Mouse (Mus musculus): ENCODE results near the gene Tnnt2.

The Tnnt2 gene

DNA sequence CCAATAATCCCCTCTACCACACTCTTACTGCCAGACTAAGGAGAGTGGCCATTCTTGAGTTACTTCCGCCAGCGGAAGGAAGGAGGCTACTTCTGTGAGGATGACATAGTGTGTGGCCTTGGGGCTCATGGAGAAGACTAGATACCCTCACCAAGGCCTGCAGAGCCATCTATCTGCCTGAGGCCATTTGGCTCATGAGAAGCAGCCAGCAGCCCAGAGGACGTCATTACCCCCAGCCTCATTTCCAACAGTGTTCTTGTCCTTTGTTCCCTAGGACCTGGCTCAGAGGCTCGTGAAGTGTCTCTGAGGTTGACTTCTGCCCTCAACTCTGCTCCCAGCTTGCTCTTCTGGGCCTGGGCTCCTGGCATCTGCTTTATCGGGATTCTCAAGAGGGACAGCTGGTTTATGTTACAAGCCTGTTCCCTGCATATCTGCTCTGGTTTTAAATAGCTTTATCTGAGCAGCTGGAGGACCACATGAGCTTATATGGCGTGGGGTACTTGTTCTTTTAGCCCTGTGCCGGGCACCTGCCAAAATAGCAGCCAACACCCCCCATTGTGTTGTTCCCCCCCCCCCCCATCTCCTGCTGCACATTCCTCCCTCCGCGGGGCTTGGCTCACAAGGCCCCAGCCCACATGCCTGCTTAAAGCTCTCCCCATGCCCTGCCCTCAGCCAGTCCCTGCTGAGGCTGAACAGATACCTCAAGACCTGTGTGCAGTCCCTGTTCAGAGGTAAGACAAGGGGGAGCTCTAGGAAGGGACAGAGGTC, at the start of gene Tnnt2:
Gene Tnnt2, plus strand, starts transcription at position 639 of the 768 bp plus-strand sequence.
- no peak for DNase-seq

DNA sequence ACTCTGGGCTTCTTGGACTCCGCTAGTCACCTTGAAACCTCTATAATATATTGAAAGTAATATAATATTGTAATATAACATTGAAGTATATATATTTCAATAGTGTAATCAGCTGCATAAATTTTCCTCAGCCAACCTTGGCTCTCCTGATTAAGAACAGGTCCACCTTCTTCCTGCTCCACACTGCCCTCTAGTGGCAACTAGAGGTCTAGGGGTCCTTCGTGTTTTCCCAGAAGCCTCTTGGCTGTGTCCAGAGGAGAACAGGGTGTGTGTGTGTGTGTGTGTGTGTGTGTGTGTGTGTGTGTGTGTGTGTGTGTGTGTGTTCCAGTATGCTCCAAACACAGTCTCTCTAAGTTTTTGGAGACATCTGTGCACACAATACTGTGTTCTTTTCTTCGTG, 48.4 kb upstream of the Tnnt2 start:
- peak; percentile 49 to 77 for DNase-seq

DNA sequence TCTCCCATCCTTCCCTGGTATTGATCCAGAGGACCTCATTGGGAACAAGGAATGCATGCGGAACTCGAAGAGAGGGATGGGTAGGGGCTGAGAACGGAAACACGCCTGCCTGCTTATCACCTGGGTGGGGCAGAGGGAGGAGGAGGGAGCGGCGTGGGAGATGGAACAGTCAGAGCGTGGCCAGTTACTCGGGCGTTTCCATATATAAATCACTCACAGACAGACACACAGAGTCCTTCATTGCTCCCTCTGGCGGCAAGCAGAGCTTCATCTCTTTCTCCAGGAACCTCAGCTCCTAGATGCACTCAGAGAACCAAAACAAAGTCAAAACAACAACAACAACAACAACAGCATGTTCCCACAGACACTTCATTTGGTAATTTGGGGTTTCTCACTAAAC, 47.4 kb upstream of the Tnnt2 start:
- no peak for DNase-seq

DNA sequence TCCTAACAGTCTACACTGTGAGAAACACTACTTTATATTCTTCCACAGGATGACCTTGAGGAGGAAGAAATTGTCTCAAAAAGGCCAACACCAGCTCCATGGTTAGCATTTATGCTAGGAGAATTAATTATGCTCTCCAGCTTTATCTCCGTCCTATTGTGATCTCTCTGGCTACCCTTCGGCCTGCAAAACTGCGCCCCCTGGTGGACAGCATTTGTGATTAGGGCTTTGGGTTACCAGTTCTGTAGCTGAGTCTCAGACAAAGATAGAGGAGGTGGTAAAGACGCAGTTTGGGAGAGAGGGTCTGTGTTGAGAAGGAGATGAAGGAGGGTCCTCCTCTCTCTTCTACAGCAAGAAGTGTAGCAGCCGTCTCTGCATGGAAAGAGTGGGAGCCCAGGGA, 46.3 kb upstream of the Tnnt2 start:
- DNase-seq, result peak in 1 of 2 experiments; percentile 62

DNA sequence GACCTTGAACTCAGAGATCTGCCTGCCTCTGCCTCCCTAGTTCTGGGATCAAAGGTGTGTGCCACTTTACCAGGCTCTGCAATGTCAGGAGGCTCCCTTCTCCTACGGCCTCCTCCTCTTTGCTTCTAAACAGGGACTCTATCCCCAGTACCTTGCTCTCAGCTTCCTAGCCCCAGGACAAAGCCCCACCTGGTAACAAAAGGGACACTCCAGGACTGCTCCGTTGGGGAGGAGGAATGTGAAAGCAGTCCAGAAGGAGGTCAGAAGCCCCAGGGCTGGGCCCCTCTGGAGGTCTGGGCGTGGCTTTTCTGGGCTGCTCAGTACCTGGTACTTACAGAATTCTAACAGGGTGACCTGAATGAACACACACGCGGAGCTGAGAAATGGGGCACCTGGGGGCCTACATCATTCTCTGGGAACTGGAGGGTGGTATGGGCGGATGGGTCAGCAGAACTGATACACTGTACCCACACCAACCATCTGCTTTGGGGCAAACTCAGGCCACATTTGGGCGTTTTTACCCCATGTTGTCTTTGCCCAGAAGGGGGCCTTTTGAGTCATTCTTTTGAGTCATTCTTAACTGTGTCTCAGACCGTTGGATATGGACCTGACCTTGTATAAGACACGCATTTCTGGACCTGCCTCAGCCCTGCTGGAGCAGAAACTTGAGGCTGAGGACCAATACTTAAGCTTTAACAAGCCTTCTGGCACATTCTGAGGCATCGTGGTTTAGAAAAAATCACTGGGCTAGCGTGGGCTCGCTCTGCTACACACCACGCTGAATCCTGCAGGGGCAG, 43.8 kb upstream of the Tnnt2 start:
- no peak for DNase-seq

DNA sequence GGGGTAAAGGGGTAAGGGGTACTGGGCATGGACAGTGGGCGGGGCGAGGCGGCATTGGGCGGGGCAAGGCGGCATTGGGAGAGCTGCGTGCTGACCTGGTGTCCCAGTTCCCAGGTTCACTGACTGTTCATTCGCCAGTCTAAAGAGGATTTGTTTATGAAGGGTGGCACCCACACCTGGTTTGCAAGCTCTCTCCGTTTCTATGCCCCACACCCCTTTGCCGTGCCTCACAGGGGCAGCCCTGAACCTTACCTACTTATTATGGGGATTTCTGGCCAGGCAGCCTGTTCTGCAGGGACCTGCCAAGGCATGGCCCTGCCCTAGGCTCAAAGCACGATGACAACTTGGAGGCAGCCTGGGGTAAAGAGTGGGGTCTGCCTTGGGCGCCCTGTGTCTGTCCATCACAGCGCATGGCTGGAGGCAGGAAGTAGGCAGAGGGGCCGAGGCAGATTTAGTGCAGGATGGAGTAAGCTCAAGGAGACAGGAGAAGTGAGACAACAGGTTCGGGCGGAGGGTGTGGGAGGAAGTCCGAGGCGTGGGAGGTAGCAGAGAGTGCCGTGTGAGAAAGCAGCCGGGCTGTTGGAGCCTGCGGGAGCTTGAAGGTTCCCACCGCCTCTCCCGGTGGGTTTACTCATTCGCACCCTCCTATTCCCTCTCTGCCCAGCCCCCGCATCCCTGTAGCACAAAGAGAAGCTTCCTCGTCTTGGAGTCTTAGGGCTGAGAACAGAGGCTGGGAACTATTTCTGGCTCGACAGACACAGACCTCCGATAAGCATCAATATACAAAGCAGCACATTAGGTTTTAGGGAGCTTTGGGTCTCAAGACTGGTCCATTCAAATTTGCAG, 42.6 kb upstream of the Tnnt2 start:
- DNase-seq, result no peak

DNA sequence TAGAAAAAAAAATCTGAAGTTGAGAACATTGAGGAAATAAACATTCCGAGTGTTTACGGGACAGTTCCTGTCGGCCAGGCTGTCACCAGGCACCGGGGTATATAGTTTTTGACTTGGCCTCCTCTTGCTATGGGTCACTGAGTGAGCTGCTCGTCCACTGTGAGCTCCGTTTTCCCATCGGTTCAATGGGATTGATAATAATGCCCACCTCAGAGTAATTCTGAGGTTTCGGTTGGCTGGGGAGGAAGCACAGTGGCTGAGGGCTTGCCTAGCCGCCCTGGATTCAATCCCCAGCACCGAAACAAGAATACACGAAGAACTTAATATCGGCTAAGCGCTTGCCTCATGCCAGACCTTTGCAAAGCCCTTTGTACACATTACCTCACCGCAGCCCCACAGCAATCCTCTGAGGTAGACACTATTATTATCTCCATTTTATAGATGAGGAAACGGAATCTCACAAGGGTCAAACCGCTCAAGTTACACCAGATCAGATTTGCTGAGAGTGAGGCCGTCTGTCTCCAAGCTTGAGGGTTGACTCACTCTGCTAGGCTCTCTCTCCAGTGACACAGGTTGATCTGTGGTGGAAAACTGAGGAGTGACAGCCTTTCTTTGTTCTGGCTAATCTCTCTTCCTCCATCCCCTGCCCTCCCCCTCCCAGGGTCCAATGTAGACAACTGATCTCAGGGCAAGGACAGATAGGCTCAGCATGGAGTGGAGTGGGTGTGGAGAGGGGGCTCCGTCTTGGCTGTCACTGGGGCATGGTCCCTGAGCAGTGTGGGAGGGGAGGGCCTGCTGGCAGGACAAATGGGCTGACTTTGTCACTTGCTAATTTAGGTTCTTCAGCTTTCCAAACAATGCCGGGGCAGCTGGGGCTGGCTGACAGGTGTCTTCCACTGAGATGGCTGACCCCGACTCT, 41.7 kb upstream of the Tnnt2 start:
- no peak for DNase-seq

DNA sequence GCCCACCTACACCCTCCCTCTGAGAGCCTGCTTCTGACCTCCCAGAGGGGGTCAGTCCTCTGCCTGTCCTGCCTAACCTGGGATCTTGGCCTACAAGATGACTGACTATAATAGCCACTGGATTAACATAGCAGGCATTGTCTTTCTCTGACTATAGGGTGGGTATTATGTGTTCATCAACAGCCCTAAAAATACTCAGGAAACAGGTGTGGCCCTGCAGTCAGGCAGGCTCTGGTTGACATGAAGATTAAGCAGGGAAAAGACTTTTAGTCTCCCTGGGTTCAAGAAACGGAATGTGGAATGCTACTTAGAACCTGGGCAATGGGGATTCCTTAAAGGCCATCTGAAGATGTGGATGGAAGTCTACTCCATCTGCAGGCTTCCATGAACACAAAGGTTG, 37.7 kb upstream of the Tnnt2 start:
- no peak for DNase-seq

DNA sequence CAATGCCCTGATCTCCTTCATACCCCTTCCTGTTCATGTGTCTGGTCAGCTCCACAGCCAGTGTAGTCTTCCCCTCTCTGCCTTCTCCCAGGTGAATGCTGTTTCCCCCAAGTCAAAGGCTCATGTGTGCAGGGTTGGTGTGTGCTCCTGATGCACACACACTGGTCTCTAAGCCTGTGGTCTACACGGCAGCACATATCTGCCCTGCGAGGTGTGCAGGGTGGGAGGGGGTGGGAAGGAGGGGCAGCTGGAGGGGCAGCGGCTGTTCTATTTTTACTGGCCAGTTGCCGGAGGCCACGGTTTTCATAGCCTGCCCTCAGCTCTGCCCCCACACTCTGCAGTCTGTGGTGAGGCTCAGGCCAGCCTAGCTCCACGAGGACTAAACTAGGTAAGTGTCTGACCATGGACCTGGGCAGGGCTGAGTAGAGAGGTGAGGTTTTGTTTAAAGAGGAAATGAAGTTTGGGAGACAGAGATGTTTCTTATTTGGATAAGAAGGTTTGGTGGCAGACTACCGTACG, 37.0 kb upstream of the Tnnt2 start:
- no peak for DNase-seq

DNA sequence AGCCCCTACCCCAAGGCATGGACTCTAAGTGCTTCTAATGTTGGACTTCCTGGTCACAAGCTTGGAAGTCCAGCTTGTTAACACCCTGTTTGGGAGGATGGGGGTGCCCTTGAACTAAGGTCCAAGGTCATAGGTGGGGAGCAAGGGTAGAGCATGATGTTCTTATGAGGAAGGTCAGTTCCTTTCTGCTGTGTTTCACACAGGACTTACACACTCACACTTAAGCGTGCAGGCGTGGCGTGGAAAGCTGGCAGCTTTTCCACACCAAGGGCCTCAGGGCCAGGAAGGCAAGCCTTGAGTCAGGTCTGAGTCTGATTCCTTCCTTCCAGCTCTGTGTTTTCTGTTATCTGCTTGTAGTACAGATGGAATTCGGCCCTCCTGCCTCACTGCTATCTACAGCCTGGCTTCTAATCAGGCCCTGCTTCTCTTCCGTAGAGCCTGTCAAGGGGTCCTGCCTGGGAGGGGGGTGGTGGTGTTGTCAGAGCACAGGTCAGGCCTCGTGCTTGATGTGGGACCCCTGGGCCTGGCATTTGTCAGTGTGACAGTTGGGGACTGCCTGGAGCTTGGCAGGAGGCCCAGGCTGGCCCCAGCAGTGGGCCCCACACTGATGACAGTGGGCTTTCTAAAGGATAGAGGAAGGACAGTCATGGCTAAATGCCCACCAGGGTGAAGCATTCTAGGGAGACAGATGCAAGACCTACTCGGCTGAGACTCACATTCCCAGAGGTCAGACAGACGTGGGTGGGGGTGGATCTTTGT, 35.8 kb upstream of the Tnnt2 start:
- no peak for DNase-seq

DNA sequence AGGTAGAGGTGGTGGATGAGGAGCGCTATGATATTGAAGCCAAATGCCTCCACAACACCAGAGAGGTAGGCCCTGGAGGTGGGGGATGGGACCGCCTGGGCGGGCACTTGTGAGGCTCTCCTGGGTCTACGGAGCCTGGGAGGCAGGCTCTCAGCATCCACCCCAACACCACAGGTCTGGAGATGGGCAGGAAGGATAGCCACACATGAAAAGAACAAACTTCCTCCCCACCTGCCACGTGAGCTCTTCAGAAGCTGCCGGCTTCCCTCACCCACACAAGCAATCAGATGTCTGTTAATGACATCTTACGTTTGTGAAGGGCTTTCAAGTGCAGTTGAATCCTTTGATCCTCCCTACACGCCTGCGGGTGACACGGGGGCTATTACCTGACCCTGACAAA, 28.6 kb upstream of the Tnnt2 start:
- DNase-seq, result no peak

DNA sequence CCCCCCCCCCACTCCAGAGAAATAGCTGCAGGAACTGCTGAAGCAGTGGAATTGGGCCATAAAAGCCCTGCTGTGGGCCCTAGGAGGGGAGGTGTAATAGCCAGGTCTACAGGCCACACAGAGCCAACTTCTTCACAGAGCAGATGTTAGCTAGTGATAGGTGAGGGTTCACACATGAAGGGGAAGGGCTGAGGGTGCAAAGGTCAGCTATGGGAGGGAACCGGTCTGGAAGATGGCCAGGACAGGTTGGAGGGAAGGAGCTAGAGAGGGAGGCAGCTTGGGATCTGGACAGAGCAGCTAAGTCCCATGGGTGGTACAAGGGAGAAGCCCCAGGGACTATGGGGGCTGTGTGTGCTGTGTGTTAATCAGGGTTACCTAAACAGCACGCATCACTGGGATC, 26.0 kb upstream of the Tnnt2 start:
- peak; percentile 70 for DNase-seq

DNA sequence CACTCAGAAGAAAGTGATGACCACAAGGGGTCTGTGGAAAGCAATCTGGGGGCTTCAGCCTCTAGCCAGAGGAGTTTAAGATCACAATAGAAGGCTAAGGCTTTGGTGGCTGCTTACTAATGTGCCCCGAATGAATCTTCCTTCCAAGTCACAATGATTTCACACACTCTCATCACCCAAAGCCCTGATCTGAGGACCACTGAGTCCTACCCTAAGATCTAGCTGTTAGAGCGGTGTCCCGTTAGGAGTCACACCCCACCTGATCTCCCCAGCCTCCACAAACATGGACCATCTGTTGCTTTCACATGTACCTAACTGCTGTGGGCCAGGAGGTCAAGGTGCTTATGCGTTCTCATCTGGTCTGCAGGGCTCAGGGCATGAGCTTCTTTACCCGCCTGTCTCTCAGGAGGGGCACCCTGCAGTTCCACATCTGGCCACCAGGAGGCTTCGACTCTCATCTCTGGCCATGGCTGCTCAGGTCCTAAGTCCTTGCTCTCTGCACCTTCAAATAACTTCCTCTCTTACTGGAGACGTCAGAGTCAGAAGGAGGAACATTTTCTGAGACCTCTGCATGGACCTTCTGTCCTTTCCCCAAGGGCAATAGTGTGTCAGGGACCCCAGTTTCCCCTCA, 25.0 kb upstream of the Tnnt2 start:
- peak; percentile 87 to 94 for DNase-seq

DNA sequence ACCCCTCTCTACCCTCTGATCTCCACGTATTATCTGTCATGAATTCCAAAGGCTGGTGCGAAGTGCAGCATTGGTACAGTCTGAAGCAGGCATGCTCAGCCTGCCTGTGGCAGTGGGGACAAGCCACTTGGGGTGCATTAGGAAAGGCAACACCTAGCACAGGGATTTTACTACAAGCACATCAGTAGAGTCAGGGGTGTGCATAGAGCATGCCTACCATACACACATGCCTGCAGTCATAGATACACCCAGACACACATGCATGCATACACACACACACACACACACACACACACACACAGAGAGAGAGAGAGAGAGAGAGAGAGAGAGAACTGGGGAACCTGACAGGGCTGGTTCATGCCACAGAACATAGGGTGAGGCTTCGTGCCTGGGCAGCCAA, 23.9 kb upstream of the Tnnt2 start:
- no peak for DNase-seq

DNA sequence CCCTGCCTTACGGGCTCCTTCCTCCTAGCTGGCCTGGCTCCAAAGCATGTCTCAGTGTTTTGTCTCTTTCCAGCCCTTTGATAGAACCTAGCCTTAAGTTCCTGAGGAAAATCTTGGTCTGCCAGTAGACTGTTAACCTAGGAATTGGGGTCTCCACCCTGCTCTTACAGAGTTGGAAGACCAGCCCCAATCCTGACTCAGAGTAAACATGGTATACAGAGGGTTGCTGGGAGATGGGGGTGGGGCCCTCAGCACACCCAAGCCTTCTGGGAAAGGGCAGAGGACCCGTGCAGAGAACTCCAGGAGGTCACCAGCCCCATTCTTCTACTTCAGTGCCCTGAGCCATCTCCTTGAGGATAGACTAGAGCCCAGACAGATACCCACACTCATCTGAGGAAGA, 23.5 kb upstream of the Tnnt2 start:
- no peak for DNase-seq

DNA sequence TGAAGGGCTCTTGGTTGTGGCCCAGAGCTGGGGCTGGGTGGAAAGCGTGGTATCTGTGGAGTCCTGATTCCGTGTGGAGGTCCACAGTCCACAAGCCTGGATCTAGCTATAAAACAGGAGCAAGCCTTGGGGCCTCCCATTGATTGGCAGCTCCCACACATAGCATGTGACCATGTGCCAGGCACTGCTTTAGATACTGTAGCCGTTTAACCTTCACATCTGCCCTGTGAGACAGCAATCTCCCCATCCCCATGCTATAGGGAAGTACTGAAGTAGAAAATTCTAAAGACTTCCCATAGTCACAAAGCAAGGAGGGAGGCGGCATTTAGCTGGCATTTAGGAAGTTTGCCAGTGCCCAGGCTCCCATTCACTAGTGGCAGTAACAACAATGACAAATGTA, 23.1 kb upstream of the Tnnt2 start:
- DNase-seq, result peak; percentile 37 to 45

DNA sequence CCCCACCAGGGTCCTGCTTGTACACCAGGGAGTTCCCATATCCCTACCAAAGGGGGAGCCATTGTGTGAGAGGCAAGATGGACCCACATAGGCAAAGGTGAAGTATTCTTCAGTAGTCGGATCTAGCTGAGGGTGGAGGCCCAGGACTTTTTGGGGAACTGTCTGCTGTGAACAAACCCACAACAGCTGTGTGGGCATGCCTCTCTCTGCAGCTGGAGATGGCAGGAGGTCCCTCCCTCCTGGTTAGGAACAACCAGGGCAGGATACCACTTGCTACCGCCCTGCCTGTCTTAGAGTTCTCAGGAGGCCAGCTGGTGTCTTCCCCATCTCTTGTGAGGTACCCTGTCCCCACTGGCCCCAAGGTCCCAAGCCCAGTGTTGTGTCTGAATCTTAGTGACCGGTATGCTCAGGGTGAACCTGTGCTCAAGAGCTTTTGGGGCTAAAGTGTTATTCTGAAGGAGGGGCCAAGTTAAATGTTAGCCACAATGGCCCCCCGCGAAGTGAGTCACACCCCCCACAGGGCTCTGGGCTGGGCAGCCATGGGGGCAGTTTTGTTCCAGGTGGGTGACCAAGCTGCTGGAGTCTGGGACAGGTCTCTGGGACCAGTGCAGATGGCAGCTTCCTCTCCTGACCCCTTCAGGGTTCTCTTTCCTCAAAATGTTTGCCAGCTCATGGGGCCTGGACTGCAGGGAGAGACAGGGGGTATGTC, 22.3 kb upstream of the Tnnt2 start:
- DNase-seq, result peak; percentile 86 to 90

DNA sequence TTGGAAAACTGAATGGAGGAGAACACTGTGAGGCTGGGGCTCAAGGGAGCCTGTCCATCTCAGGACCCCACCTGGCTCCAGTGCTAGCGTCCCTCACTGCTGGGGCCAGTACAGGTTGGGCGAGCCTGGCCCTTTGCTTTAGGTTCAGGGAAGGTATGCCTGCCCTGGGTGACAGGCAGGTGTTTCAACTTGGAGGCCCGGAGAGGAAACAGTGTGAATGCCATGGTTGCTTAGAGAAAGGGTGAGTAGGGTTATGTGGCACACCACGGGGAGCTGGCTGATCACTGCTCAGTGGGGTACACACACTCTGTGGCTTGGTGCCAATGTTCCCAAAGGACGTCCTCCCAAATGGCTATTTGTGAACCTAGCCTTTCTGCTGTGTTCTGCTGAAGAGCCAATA, 21.6 kb upstream of the Tnnt2 start:
- peak; percentile 39 to 48 for DNase-seq

DNA sequence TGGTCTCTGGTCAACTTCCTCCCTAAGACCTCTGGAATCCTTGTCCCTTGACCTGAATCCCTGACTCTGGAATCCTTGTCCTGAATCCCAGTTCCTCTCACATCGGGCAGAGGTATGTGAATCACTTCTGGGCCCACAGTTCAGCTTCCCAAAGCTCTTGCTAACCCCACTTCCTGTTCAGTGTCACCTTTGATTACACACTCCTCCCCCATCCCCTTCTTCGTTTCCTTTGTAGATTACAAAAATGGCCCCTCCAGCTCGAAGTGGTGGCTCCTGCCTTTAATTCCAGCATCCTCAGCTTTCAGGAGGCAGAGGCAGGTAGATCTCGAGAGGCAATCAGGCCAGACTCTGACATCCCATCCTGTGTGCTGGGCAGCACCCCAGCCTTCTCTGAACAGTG, 18.6 kb upstream of the Tnnt2 start:
- DNase-seq, result no peak

DNA sequence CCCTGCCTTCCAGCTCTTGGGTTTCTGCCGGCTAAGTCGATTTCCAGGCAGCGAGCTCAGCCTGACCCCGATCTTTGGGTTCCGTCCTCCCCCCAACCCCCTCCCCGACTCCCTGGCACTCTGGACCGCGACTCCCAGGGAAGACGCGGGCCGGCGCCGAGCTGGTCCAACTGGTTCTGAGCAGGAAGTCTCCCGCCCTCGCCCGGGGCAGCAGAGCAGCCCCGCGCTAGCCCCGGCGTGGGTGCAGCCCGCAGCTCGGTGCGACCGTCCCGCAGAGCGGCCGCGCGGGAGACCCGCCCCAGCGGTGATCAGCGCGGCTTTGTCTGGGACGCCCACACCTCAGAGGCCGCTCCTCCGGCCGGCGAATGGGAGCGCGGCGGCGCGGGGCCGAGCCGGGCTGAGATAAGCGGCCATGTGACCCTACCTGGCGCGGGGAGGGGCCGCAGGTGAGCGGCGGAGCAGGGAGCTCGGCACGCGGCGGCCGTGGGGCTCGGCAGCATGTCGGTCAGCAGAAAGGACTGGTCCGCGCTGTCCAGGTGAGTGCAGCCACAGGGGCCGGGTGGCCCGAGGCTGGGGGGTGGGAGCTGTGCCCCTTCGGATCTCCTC, 17.6 kb upstream of the Tnnt2 start, which contains the start of gene Lad1:
Gene Lad1, plus strand, starts transcription at position 118 of the 606 bp plus-strand sequence.
- peak; percentile 69 to 73 for DNase-seq

All from kidney, adult 8-10 months (tissue).